9 mouse cellular contexts compared by ENCODE assay signal in the genomic region with DNA sequence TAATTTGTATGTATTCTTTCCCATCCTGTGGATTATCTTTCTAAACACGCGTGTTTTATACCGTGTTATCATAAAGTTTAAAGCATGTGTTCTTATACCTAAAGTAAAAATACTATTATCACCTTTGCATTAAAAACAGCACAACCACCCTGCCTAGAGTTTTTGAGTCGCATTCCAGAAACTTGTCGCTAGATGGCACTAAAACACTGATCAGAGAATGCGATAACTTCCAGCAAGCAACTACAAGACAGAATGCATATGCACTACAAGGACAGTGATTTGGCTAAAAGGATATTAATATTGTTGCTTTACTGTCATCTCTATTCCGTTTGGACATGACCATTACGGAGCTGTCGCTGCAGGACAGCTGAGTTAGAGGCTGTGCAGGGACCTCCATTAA. TPM values are rescaled to one million over a fixed set of nuclear protein-coding genes. Genes with fewer than 3 reads are reported as not detected.
DNase-seq lines count a peak whose midpoint lies in the region; ATAC-seq lines count a peak whose summit lies in the region.
"Had no signal": no experiment of that assay in that cellular context is flagged by ENCODE, and none has a peak within 500 bp of the region (broad histone marks: within the 10 kb centered on the region; RNA-seq: fewer than 3 reads in every experiment).

No protein-coding gene starts in this region.

- H3K4me3 ChIP-seq in hindbrain, embryonic 14.5 days (replicated peaks; ENCODE audit: low read length) = no peak overlapping the region
- H3K4me3 ChIP-seq in hindbrain, embryonic 12.5 days = no peak overlapping the region
- no peak overlapping the region for H3K4me3 ChIP-seq in embryonic facial prominence, embryonic 11.5 days (ENCODE audit: low read depth, low read length)
- H3K4me3 ChIP-seq in heart, embryonic 12.5 days = no peak overlapping the region

- H3K27me3 ChIP-seq in hindbrain, embryonic 14.5 days (ENCODE audit: control insufficient read depth, insufficient read depth, low read length) = no peaks in the 10 kb centered on the region
- H3K27me3 ChIP-seq in hindbrain, embryonic 12.5 days = no peaks in the 10 kb centered on the region
- no peaks in the 10 kb centered on the region for H3K27me3 ChIP-seq in embryonic facial prominence, embryonic 11.5 days (ENCODE audit: control insufficient read depth, insufficient read depth, low read length)
- no peaks in the 10 kb centered on the region for H3K27me3 ChIP-seq in heart, embryonic 12.5 days (replicated peaks)

- H3K9me3 ChIP-seq in hindbrain, embryonic 14.5 days (ENCODE audit: control insufficient read depth, low read length) = no peaks in the 10 kb centered on the region
- H3K9me3 ChIP-seq in hindbrain, embryonic 12.5 days (replicated peaks) = peaks cover 14% of the 10 kb centered on the region
- no peaks in the 10 kb centered on the region for H3K9me3 ChIP-seq in embryonic facial prominence, embryonic 11.5 days (replicated peaks; ENCODE audit: control insufficient read depth, low read length)
- H3K9me3 ChIP-seq in heart, embryonic 12.5 days (replicated peaks) = peaks cover 5% of the 10 kb centered on the region

- H3K4me2 ChIP-seq in hindbrain, embryonic 14.5 days (replicated peaks) = no peak overlapping the region
- H3K4me2 ChIP-seq in hindbrain, embryonic 12.5 days (replicated peaks) = no peak overlapping the region
- H3K4me2 ChIP-seq in embryonic facial prominence, embryonic 11.5 days (ENCODE audit: low read depth, low read length) = no peak overlapping the region
- no peak overlapping the region for H3K4me2 ChIP-seq in heart, embryonic 12.5 days

- H3K9ac ChIP-seq in hindbrain, embryonic 14.5 days = no peak overlapping the region
- H3K9ac ChIP-seq in hindbrain, embryonic 12.5 days = no peak overlapping the region
- no peak overlapping the region for H3K9ac ChIP-seq in embryonic facial prominence, embryonic 11.5 days (replicated peaks; ENCODE audit: low read length)
- H3K9ac ChIP-seq in heart, embryonic 12.5 days = no peak overlapping the region

- H3K27ac ChIP-seq in hindbrain, embryonic 14.5 days = no peak overlapping the region
- no peak overlapping the region for H3K27ac ChIP-seq in hindbrain, embryonic 12.5 days
- no peak overlapping the region for H3K27ac ChIP-seq in embryonic facial prominence, embryonic 11.5 days (replicated peaks; ENCODE audit: low read depth, low read length)
- no peak overlapping the region for H3K27ac ChIP-seq in heart, embryonic 12.5 days (ENCODE audit: poor library complexity, severe bottlenecking)
- H3K27ac ChIP-seq: macrophage had no signal

- H3K36me3 ChIP-seq in hindbrain, embryonic 14.5 days (replicated peaks; ENCODE audit: control insufficient read depth, insufficient read depth) = no peaks in the 10 kb centered on the region
- no peaks in the 10 kb centered on the region for H3K36me3 ChIP-seq in hindbrain, embryonic 12.5 days
- H3K36me3 ChIP-seq in embryonic facial prominence, embryonic 11.5 days (replicated peaks; ENCODE audit: control insufficient read depth, insufficient read depth, low read depth, low read length) = no peaks in the 10 kb centered on the region
- no peaks in the 10 kb centered on the region for H3K36me3 ChIP-seq in heart, embryonic 12.5 days

- no peaks in the 10 kb centered on the region for H3K4me1 ChIP-seq in hindbrain, embryonic 14.5 days (replicated peaks; ENCODE audit: control insufficient read depth, insufficient read depth, low read length)
- H3K4me1 ChIP-seq in hindbrain, embryonic 12.5 days = no peaks in the 10 kb centered on the region
- no peaks in the 10 kb centered on the region for H3K4me1 ChIP-seq in embryonic facial prominence, embryonic 11.5 days (ENCODE audit: control insufficient read depth, insufficient read depth, low read length)
- H3K4me1 ChIP-seq in heart, embryonic 12.5 days (replicated peaks) = no peaks in the 10 kb centered on the region

- no peak for ATAC-seq in hindbrain, embryonic 14.5 days (ENCODE audit: low FRiP score)
- ATAC-seq in hindbrain, embryonic 12.5 days (ENCODE audit: low FRiP score) = no peak
- ATAC-seq in embryonic facial prominence, embryonic 11.5 days (replicated peaks; ENCODE audit: insufficient number of reproducible peaks, low FRiP score, low TSS enrichment, low read depth) = no peak
- no peak for ATAC-seq in heart, embryonic 12.5 days (ENCODE audit: insufficient number of reproducible peaks, low FRiP score)

- peak; percentile 34 for DNase-seq in hindbrain, embryonic 14.5 days (ENCODE audit: low spot score)
- peak; percentile 1 for DNase-seq in right cerebral cortex, adult 18-20 months
- DNase-seq in right cerebral cortex, postnatal 10 days (ENCODE audit: low spot score in 2 of 2) = no peak
- DNase-seq in embryonic facial prominence, embryonic 11.5 days (ENCODE audit: low spot score) = peak; percentile 15
- no peak for DNase-seq in MN1 (ENCODE audit: low spot score)
- DNase-seq in urinary bladder, postnatal 25 days (ENCODE audit: low spot score) = no peak

- 14% methylated on average over 9 of the region's 9 CpGs for WGBS in hindbrain, embryonic 14.5 days
- 14% methylated on average over 9 of the region's 9 CpGs for WGBS in hindbrain, embryonic 12.5 days
- 9% methylated on average over 9 of the region's 9 CpGs for WGBS in embryonic facial prominence, embryonic 11.5 days
- 11% methylated on average over 9 of the region's 9 CpGs for WGBS in heart, embryonic 12.5 days

RNA-seq across cellular contexts. Expression of a gene that starts 34.2 kb away (rescaled TPM):
- polyA plus RNA-seq in hindbrain, embryonic 14.5 days (2014; fragmentation: Nextera tagmentation; extraction: Ambion mirVana) = not detected in 2 replicates
- polyA plus RNA-seq in hindbrain, embryonic 12.5 days (2016; fragmentation: Nextera tagmentation; extraction: Ambion mirVana) = not detected in 2 replicates
- polyA plus RNA-seq in embryonic facial prominence, embryonic 11.5 days (2014; fragmentation: Nextera tagmentation; extraction: Ambion mirVana) = not detected in 2 replicates
- polyA plus RNA-seq in heart, embryonic 12.5 days (2016; fragmentation: Nextera tagmentation; extraction: Ambion mirVana) = not detected in 2 replicates
- polyA plus RNA-seq: macrophage had no signal

RNA-seq across cellular contexts. Expression of a gene that starts 34.6 kb away (rescaled TPM):
- polyA plus RNA-seq in hindbrain, embryonic 14.5 days (2014; fragmentation: Nextera tagmentation; extraction: Ambion mirVana) = not detected in 2 replicates
- not detected in 2 replicates for polyA plus RNA-seq in hindbrain, embryonic 12.5 days (2016; fragmentation: Nextera tagmentation; extraction: Ambion mirVana)
- not detected in 2 replicates for polyA plus RNA-seq in embryonic facial prominence, embryonic 11.5 days (2014; fragmentation: Nextera tagmentation; extraction: Ambion mirVana)
- polyA plus RNA-seq in heart, embryonic 12.5 days (2016; fragmentation: Nextera tagmentation; extraction: Ambion mirVana) = not detected in 2 replicates
- polyA plus RNA-seq: macrophage had no signal

Comparison
In these comparisons a context has a peak if more than half of its experiments do, and no peak if none do; other contexts are left out.
1. DNase-seq: peak in hindbrain, embryonic 14.5 days (single experiment), right cerebral cortex, adult 18-20 months (single experiment) and embryonic facial prominence, embryonic 11.5 days (single experiment); none in right cerebral cortex, postnatal 10 days (0 of 2), MN1 (single experiment) and urinary bladder, postnatal 25 days (single experiment).